Mouse (Mus musculus): ENCODE results near the gene Sel1l. TPM values are rescaled to one million over a fixed set of nuclear protein-coding genes. Genes with fewer than 3 reads are reported as not detected.

Gene Sel1l
- total RNA-seq (2021): 10 to 100 TPM; 69.5 to 71.4 TPM
- long read RNA-seq, experiment 1, full-length matches to known transcripts: 56 of 68 reads
- long read RNA-seq, experiment 1, partial matches to known transcripts: 6 of 68 reads
- long read RNA-seq, experiment 1, other reads (novel, unspliced or antisense): 6 of 68 reads
- long read RNA-seq, experiment 2, full-length matches to known transcripts: 78 of 99 reads
- long read RNA-seq, experiment 2, partial matches to known transcripts: 12 of 99 reads
- long read RNA-seq, experiment 2, other reads (novel, unspliced or antisense): 9 of 99 reads

- DNase-seq (ENCODE audit: low spot score in 2 of 2): peak; percentile 96 to 97
Observed at GRCm38 (mm10) chr12:91849045-91849467, at the start of gene Sel1l. TSS of gene Sel1l (minus strand) at chr12:91849157.

GRCm38 (mm10) chr12:91892622-91893560 is 43.9 kb upstream of the Sel1l start:
- no peak for DNase-seq (ENCODE audit: low spot score in 2 of 2)

GRCm38 (mm10) chr12:91880431-91880830 is 31.5 kb upstream of the Sel1l start:
- DNase-seq (ENCODE audit: low spot score in 2 of 2): no peak

GRCm38 (mm10) chr12:91878912-91879250 is 29.9 kb upstream of the Sel1l start:
- no peak for DNase-seq (ENCODE audit: low spot score in 2 of 2)

- DNase-seq (ENCODE audit: low spot score in 2 of 2): no peak
Observed at GRCm38 (mm10) chr12:91878056-91878911, 29.3 kb upstream of the Sel1l start.

- DNase-seq (ENCODE audit: low spot score in 2 of 2): peak in 1 of 2 experiments; percentile 27
Observed at GRCm38 (mm10) chr12:91877646-91878045, 28.7 kb upstream of the Sel1l start.

GRCm38 (mm10) chr12:91870671-91871070 is 21.7 kb upstream of the Sel1l start:
- DNase-seq (ENCODE audit: low spot score in 2 of 2): no peak

- DNase-seq (ENCODE audit: low spot score in 2 of 2): no peak
Observed at GRCm38 (mm10) chr12:91869352-91869751, 20.4 kb upstream of the Sel1l start.

- no peak for DNase-seq (ENCODE audit: low spot score in 2 of 2)
Observed at GRCm38 (mm10) chr12:91854330-91854729, 5.4 kb upstream of the Sel1l start.

GRCm38 (mm10) chr12:91848394-91849044 is 438 bp downstream of the Sel1l start:
- DNase-seq (ENCODE audit: low spot score in 2 of 2): no peak

- DNase-seq (ENCODE audit: low spot score in 2 of 2): no peak
Observed at GRCm38 (mm10) chr12:91846038-91846437, 2.9 kb downstream of the Sel1l start.

GRCm38 (mm10) chr12:91845393-91845792 is 3.6 kb downstream of the Sel1l start:
- no peak for DNase-seq (ENCODE audit: low spot score in 2 of 2)

GRCm38 (mm10) chr12:91844542-91844941 is 4.4 kb downstream of the Sel1l start:
- no peak for DNase-seq (ENCODE audit: low spot score in 2 of 2)

- no peak for DNase-seq (ENCODE audit: low spot score in 2 of 2)
Observed at GRCm38 (mm10) chr12:91843888-91844287, 5.1 kb downstream of the Sel1l start.

GRCm38 (mm10) chr12:91841714-91842113 is 7.2 kb downstream of the Sel1l start:
- no peak for DNase-seq (ENCODE audit: low spot score in 2 of 2)

- no peak for DNase-seq (ENCODE audit: low spot score in 2 of 2)
Observed at GRCm38 (mm10) chr12:91838261-91838660, 10.7 kb downstream of the Sel1l start.

- no peak for DNase-seq (ENCODE audit: low spot score in 2 of 2)
Observed at GRCm38 (mm10) chr12:91837401-91838065, 11.4 kb downstream of the Sel1l start.

- DNase-seq (ENCODE audit: low spot score in 2 of 2): no peak
Observed at GRCm38 (mm10) chr12:91833939-91834333, 15.0 kb downstream of the Sel1l start.

GRCm38 (mm10) chr12:91833237-91833938 is 15.6 kb downstream of the Sel1l start:
- no peak for DNase-seq (ENCODE audit: low spot score in 2 of 2)

GRCm38 (mm10) chr12:91831410-91831809 is 17.5 kb downstream of the Sel1l start:
- no peak for DNase-seq (ENCODE audit: low spot score in 2 of 2)
